Mouse (Mus musculus) frontal cortex, adult (tissue): Measurements from ENCODE around the gene Ppp1r36.

Experiments used
- ATAC-seq: cut with Nextera tagmentation; 2 replicates; pipeline ENCODE4 v1.9.2; 2017; ENCODE audit warnings: mild to moderate bottlenecking, moderate library complexity, mixed read lengths; ENCODE audit not compliant: low TSS enrichment

Gene Ppp1r36

DNA sequence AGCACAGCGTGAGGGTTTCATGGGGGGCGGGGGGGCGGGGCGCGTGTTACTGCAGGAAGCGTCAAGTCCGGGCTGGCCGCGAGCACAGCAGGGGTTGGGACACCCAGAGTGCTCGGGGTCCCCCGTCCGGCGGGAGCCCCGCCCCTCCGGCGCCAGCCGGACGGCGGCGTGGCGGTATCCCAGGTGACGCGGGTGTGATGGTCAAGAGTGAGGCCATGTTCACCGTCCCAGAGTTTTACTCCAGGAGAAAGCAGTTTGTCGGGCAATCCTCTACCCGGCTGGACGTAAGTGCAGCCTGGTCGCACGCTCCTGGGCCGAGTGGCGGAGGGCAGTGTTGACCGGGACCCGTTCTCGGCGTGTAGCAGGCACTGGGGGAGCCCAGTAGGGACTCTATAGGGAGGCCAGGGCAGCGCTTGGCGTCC, at the start of gene Ppp1r36:
Gene Ppp1r36 (plus strand): TSS at position 106 of the 422 bp plus-strand sequence.
- no peak for ATAC-seq

DNA sequence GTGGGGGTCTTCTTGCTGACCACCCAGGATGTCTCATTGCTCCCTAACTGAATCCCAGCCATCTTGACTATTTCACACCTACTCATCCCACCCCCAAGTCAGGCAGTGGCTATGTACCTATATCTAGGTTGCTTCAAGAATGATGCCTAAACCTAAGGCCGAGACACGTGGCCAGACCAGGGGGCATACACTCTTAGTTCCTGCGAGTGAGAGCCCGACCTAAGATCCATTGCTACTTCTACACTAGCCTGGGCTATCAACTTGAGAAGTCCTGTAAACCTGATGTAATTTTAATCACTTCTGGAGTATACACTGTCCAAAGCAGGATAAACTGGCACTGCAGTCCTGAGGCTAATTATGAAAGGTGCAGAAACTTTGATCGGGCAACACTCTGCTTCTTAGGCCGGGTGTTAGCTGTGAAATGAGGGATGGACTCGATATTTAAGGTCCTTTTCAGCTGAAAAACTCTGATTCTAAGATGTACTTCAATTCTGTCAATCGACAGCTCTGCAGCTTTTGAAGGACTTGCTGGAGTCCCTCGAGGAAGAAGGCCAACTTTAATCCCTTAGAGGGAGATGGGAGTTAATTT, 49.0 kb upstream of the Ppp1r36 start:
- ATAC-seq, result no peak

DNA sequence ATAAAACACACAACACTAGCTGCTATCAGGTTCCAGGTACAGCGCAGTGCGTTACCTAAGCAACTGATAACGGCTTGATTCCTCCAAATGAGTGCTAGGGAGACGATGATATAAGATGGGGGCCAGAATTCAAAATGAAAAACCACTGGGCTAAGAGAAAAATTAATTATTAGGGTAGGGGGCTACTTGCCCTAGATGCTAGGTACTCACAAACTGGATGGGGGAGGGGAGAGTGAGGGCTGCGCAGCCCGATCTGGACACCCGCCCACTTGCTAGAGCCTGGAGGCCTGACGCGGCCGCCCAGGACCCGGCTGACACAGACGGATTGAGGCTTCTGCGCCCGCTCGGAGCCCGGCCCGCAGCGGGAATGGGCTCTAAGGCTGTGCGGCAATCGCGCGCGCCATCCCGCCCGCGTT, 48.5 kb upstream of the Ppp1r36 start:
- peak; percentile 0; the same call in 1 of the 2 replicates for ATAC-seq

DNA sequence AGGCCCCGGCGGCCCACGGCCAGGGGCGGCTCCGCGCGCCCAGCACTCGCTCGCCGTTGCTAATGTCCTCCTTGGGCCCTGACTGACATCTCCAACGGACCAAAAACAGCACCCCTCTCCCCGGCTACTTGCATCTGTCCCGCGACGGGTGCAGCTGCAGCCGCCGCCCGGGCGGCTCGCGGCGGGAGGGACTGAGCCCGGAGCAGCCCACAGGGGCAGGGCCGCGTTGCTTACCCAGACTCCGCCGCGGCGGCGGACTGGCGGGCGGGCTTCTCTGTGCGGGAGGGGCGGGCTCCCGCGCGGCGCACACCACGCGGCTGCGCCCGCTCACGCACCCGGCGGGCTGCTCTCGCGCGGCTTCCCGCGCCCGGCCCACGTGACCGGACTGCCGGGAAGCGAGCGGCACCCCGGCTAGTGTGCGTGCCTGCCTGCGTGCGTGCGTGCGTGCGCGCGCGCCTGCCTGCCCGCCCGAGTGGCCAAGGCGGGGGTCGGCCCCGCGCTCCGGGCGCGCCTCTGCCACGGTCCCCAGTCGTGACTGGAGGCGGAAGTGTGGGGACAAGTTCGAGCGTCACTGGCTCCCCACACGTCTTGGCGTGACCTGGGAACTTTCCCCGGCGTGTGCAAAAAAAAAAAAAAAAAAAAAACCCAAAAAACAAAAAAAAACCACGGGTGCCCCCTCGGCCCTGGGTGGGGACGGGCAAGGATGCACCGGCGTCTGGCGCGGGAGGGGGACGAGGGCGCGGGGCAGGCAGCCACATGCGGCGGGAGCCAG, 47.9 kb upstream of the Ppp1r36 start, which contains the start of gene Zbtb25:
Gene Zbtb25 (minus strand): TSS at position 397 of the 772 bp plus-strand sequence.
- peak; percentile 73 for ATAC-seq

DNA sequence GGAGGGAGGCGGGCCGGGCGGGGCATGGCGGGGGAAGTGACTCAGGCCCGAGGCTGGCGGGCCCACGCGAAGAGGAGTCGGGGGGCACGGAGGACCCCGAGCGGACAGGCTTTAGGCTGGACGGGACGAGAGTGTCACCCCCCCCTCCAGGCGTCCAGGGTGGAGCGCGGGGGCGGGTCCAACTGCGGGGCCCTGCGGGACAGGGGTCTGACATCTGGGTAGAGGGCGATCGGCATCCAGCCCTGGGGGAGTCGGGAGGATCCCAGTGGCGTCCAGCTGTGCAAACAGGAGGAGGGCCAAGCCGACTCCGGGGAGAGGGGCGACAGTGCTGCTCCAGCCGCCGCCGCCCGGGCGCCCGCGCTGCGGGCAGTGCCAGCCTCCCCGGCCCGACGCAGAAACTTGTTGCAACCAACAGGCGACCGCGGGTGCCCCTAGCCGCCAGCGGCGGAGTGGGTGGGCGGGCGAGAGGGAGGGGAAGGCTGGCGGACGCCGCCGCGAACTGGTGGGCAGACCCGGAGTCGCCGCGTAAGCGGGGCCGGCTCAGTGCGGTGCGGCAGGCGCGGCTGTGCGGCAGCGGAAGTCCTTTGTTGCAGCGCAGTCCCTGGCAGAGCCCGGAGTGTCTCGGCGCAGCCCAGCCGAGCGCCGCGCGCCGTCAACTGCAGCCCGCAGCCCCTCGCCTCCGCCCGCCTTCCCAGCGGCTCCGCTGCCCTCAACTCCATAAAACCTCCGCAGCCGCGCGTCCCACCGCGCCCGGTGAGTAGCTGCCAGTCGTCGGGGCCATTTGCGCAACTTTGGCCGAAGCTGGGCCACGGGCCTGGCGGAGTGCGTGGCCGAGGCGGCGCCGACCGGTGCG, 47.1 kb upstream of the Ppp1r36 start, which contains the start of gene Zbtb1:
Gene Zbtb1 (plus strand): TSS at position 289 of the 853 bp plus-strand sequence.
- peak; percentile 42 for ATAC-seq

DNA sequence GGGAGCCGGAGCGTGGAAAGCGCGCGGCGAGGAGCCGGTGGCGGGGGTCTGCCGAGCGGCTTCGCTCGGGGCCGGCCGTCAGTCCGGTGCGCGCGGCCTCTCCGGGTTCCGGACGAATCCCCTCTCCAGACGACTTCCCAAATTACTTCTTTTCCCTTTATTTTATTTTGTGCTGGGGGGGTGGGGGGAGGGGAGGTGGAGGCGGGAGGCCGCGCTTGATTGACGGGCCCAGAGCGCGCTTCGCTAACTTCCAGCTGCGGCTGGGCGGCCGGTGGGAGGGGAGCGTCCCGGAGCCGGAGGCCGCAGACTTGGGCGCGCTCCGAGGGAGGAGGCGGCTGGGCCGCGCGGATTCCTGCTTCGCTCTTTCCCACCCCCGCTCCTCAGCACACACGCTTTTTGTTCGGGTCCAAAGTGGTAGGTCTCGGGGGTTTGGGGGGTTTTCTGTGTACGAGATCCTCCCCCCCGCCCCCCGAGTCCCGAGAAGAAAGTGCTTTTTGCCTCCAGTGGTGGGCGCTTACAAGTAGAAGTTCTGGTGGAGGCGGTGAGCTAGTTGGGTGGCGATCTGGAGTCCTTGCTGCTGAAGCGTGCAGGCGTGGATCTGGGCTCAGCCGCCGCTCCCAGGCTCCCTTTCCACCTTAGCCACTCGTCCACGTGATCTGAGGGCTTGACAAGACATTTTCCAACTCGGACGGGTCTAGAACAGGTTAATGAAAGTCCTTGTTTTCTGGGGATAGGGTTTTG, 46.3 kb upstream of the Ppp1r36 start:
- peak; percentile 35; the same call in 1 of the 2 replicates for ATAC-seq

DNA sequence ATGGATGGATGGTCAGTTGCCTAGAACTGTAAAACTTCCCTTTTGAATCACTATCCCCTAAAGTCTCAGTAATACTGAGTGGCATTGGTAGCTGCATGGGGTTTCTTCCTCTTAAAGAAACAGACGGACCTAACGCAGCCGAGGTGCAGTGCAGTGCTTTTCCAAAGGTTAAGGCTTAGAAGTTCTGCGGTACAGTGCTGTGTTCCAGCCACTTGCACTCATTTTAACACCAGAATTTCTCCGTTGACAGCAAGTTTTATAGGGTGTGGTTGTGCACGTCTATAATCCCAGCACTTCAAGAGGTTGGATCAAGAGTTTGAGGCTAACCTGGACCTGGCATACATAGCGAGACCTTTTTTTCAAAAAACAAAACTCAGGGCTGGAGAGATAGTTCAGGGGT, 45.3 kb upstream of the Ppp1r36 start:
- no peak for ATAC-seq

DNA sequence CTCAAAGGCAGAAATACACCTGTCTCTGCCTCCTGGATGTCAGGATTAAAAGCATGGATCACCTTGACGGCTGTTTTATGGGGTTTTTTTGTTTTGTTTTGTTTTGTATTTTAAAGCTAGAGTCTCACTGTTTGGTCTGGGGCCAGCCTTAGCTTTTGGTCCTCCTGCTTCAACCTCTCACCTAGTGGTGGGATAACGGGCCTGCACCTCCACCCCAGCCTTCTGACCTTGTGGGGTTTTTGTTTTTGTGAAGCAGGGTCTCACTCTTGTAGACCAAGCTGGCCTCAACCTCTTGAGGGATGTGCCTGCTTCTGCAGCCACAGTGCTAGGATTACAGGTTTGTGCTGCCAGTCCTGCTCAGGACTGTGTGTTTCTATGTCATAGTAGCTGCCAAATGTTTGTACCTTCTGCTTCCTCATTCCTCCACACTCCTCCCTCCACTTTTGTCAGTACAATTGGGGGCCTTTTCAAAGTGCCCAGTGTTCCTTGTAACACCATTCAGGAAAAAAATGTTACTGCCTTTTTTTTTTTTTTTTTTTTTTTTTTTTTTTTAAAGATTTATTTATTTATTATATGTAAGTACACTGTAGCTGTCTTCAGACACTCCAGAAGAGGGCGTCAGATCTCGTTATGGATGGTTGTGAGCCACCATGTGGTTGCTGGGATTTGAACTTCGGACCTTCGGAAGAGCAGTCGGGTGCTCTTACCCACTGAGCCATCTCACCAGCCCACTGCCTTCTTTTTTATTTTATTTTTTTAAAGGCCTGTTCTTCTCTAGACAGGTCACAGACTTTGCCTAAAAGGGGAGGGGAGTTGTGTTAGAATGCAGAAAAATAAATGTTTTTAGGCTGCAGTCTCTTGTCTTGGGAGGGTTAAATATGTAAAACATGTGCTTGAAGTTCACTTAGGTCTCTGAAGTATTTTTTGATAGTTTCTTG, 44.2 kb upstream of the Ppp1r36 start:
- ATAC-seq, result no peak

DNA sequence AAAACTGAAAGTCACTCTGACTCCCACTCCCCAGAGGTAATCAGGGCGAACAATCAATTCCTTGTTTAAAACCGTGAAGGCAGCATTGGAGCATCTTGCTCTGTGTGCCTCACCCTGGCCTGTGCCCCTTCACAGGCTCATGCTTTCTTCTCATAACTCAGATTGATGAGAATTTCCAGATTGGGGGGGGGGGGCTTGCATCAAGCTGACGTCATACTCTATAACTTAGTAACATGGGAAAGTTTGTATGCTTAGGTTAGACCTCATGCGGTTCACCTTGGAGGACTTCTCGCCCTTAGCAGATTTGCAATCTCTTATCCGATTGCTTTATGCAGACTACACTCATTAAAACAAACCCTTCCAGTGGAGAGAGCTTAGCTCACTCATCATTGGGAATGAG, 43.3 kb upstream of the Ppp1r36 start:
- no peak for ATAC-seq

DNA sequence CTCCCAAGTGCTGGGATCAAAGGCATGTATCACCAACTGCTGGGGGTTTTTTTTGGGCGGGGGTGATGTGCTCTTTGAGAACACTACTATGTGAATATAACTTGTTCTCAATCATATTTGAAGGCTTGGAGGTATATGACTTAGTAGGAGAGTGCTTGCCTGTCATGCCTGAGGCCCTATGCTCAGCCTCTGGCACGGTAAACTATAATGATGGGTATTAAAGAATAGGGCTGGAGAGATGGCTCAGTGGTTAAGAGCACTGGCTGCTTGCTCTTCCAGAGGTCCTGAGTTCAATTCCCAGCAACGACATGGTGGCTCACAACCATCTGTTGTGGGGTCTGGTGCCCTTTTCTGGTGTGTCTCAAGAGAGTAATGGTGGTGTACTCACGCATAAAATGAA, 42.4 kb upstream of the Ppp1r36 start:
- no peak for ATAC-seq

DNA sequence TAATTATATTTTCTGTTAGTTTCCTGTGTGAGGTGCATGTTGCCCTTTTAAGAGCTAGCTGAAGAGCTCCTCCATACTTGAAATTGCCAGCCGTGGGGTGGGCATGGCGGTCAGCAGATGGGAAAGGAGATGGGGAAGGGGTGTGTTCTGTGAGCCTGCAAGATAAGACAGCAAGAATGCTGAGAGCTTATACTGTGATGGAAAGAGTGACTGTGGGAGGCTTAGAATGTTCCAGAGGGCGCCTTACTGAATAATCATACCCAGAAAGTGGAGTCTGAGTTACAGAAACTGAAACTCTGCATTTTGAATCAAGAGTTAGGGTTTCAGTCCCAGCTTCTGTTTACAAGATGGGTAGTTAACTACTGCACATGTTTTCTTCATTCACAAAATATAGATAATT, 41.8 kb upstream of the Ppp1r36 start:
- ATAC-seq, result no peak

DNA sequence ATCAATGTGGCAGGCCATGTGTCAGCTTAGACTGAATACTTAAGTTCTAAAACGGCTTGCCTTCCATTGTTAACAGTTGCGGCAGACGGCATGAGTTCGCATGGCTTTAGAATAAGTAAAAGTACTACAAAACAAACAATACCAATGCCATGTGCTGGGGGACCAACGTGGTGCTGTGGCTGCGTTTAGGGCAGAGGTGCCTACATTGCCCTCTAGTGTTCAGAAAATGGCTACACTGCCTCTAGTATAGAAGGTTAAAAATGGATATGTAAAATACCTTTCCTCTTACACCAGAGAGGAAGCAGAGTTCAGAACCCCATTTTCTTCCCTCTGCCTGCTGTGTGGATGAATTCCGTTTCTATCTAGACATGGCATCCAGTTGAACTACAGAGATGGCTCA, 40.7 kb upstream of the Ppp1r36 start:
- peak; percentile 69; the same call in 1 of the 2 replicates for ATAC-seq

DNA sequence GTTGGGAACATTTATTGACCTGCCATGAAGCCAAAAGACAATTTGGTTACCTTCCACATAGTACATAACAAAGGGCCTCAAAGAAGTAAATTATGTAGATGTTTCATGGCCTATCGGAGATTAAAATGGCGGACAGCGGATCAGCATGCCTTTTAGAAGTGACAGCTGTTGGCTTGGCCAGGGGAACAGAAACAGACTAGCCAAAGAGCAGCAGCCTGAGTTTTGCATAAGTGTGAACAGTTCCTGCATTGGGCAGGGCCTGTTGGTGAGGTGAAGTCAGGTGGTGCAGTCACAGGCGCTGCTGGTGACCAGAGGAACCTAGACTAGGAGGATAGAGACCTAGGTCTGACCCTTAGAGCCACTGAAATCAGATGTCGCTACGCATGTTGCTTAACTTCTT, 40.3 kb upstream of the Ppp1r36 start:
- ATAC-seq, result no peak

DNA sequence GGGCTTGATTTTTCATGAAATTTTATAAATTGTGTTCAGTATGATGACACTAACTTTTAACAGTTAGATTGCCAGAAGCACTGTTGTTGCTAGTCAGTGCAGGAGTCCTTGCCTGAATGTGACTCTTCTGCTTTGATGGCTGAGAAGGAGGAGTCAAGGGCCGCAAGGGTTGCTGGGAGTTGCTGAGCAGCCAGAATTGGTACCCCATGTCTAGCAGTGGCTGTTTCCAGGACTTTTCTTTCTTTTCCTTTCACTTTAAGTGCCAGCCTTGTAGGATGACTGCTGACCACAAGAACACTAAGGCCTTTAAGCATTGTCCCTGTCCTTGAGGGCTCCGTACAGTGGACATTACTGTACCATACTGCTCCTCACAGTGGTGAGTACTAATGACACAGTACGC, 39.6 kb upstream of the Ppp1r36 start:
- no peak for ATAC-seq

DNA sequence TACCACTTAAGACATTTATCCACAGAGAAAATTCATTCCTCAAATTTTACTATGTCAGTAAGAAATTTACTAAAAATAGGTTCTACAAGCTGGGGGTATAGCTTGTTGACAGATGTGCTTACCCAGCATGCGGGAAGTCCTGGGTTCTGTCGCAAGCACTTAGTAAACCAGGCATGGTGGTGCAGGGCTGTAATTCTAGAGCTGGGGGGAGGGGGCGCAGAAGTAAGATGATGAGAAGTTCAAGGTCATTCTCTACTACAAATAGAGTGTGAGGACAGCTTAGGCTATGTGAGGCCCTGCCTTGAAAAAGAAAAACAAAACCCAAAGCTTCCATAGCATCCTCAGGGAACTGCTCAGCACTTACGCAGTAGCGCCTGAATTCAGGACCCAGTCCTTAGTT, 38.8 kb upstream of the Ppp1r36 start:
- no peak for ATAC-seq

DNA sequence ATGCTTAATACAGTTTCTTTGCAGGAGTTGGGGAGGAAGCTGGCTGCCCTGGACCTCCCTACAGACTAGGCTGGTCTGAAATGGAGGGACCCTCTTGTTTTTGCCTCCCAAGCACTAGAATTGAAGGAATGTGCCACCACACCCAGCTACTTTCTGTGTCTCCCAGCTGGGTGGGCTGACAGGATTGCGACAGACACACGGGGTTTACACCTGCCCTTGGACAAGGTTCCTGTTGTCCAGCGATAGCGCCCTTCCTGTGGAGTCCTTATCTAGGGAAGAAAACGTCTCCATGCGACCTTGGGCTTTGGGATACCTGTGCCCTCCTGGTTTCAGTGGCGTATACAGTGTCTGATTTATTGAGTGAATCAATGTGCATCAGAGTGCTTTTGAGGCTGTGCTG, 37.2 kb upstream of the Ppp1r36 start:
- no peak for ATAC-seq

DNA sequence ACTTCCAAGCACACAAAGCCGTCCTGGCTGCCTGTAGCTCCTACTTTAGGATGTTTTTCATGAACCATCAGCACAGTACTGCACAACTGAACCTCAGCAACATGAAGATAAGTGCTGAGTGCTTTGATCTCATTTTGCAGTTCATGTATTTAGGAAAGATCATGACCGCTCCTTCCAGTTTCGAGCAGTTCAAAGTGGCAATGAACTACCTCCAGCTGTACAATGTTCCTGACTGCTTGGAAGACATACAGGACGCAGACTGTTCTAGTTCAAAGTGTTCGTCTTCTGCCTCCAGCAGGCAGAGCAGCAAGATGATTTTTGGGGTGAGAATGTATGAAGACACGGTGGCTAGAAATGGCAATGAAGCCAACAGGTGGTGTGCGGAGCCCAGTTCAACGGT, 32.0 kb upstream of the Ppp1r36 start:
- no peak for ATAC-seq

DNA sequence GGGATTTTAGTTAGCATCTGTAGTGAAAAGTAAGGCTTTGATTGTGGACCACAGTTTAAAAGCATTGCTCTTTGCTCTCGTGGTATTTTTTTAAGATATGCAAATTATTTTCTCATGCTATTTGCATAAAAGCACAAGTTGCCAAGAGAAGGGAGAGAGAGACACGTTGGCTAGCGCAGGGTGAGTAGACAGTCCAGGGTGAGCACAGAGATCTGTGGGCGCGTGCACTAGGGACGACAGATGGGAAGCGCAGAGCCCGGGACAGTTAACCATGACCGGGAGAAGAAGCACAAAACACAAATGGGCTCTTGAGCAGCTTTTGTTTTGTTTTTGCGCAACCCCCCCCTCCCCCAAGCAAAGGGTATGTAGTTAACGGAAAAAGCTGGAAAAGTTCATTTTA, 28.5 kb upstream of the Ppp1r36 start:
- ATAC-seq, result peak; percentile 74

DNA sequence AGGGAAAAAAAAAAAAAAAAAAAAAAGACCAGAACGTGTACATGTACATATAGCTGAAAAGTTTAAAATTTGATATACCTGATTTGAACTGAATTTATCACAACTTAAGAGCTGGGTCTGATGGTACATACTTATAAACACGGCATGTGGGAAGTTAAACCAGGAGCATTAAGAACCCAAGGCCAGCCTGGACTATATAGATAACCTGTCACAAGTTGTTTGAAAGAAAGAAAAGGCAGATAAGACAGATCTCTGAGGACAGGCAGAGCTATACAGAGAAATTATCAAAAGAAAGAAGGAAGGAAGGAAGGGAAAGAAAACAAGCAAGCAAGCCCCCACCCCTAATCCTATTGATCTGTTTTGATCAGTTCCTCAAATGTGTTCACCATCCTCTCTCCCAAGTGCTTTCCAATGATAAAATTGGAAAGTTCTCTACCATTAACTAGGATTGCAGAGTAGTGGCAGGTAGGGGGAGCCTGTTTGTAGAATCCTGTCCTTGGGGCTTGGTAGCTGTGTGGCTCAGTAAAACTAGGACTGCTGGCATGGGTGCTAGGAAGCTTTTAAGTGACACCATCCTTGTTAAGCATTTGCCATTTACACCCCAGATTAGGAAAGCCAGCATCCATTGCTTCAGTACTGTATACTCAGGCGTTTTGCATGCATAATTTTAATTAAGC, 25.6 kb upstream of the Ppp1r36 start:
- no peak for ATAC-seq

DNA sequence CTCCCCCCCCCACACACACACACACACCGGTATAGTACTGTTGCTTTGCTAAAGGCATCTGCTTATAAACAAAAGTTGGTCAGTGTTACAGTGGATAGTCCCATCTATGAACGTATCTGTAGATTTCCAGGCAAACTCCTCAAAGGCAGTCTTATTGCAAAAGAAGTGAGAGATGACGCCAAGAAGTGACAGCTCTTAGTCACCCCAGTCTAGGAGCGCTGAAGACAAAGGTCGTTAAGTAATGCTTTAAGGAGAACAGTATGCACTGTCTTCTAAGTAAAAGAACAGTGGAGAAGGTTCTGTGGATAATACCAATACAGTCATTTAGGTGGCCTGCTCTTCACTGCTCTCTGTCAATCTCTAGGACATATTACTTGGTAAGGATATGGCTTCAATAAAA, 24.4 kb upstream of the Ppp1r36 start:
- no peak for ATAC-seq
